24 mouse cellular contexts compared by ENCODE assay signal in the genomic region with DNA sequence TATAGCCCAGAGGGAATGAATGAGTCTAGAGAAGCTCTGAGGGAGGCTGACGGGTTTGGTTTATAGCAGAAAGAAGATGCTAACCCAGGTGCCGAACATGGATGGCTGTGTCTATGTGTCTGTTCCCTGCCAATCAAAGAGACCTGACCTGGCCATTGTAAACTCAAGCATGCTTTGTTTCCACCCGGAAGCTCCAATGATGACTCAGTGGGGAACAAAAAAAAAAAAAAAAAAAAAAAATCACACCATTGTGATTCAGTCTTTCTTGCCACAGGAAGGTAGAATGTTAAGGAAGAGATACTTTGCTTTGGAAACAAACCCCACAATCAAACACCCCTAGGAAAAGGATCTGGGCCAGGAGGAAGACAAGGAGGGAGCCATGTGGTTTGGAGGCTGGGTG.
DNase-seq lines count a peak whose midpoint lies in the region; ATAC-seq and TF ChIP-seq lines count a peak whose summit lies in the region.
"Had no signal": no experiment of that assay in that cellular context is flagged by ENCODE, and none has a peak within 500 bp of the region (broad histone marks: within the 10 kb centered on the region; RNA-seq: fewer than 3 reads in every experiment).

No protein-coding gene starts in this region.

- ATAC-seq in lung, embryonic 15.5 days (ENCODE audit: borderline replicate concordance, extremely low read depth, low FRiP score, low TSS enrichment): no peak
- ATAC-seq in hindbrain, embryonic 16.5 days: no peak
- ATAC-seq: forebrain, embryonic 16.5 days; inflammation-experienced regulatory T-cells, adult 6 months; liver, embryonic 12.5 days; liver, postnatal 0 days had no signal

- H3K4me3 ChIP-seq in lung, embryonic 15.5 days: no peak overlapping the region
- H3K4me3 ChIP-seq in ES-Bruce4 (ENCODE audit: low read depth, low read length): no peak overlapping the region
- H3K4me3 ChIP-seq in brown adipose tissue, adult 24 weeks (ENCODE audit: insufficient read depth, low read depth, low read length): no peak overlapping the region
- no peak overlapping the region for H3K4me3 ChIP-seq in hindbrain, embryonic 16.5 days (ENCODE audit: low read length)
- no peak overlapping the region for H3K4me3 ChIP-seq in cerebellum, adult 2 months (replicated peaks; ENCODE audit: insufficient read depth, low read depth, low read length)
- H3K4me3 ChIP-seq: erythroblast, embryonic 14.5 days; left cerebral cortex, adult 2 months; liver, embryonic 12.5 days; neural tube, embryonic 15.5 days had no signal

- no peak for TF ChIP-seq POLR2A in ES-Bruce4 (IDR thresholded peaks at IDR 0.05; ENCODE audit: insufficient read depth, low read length)
- no peak for TF ChIP-seq POLR2A in cerebellum, adult 2 months (IDR thresholded peaks at IDR 0.05; ENCODE audit: borderline replicate concordance, insufficient read depth, low read length)

- TF ChIP-seq EP300 in ES-Bruce4 (IDR thresholded peaks at IDR 0.05; ENCODE audit: insufficient read depth, low read depth, low read length): no peak

- H3K36me3 ChIP-seq in lung, embryonic 15.5 days: no peaks in the 10 kb centered on the region
- H3K36me3 ChIP-seq in ES-Bruce4 (ENCODE audit: control insufficient read depth, insufficient read depth, low read length, poor library complexity, severe bottlenecking): no peaks in the 10 kb centered on the region
- H3K36me3 ChIP-seq in hindbrain, embryonic 16.5 days (ENCODE audit: control insufficient read depth, insufficient read depth, low read length): no peaks in the 10 kb centered on the region
- H3K36me3 ChIP-seq: liver, embryonic 12.5 days; neural tube, embryonic 15.5 days had no signal

- no peak overlapping the region for H3K4me2 ChIP-seq in lung, embryonic 15.5 days
- H3K4me2 ChIP-seq in hindbrain, embryonic 16.5 days (ENCODE audit: low read length): no peak overlapping the region
- H3K4me2 ChIP-seq: hindbrain, embryonic 14.5 days; liver, embryonic 12.5 days; neural tube, embryonic 15.5 days had no signal

- WGBS in lung, embryonic 15.5 days: 76% methylated on average over 3 of the region's 3 CpGs
- 69% methylated on average over 3 of the region's 3 CpGs for WGBS in hindbrain, embryonic 16.5 days
- 69% methylated on average over 3 of the region's 3 CpGs for WGBS in cerebellum, adult 2 months

- no peaks in the 10 kb centered on the region for H3K9me3 ChIP-seq in lung, embryonic 15.5 days
- no peaks in the 10 kb centered on the region for H3K9me3 ChIP-seq in ES-Bruce4 (replicated peaks; ENCODE audit: control insufficient read depth, insufficient read depth, low read length, poor library complexity, severe bottlenecking)
- H3K9me3 ChIP-seq in hindbrain, embryonic 16.5 days (ENCODE audit: control insufficient read depth, low read length): no peaks in the 10 kb centered on the region
- H3K9me3 ChIP-seq: liver, embryonic 12.5 days; neural tube, embryonic 15.5 days had no signal

- H3K27me3 ChIP-seq in lung, embryonic 15.5 days: no peaks in the 10 kb centered on the region
- H3K27me3 ChIP-seq in ES-Bruce4 (ENCODE audit: control insufficient read depth, insufficient read depth, low read length, poor library complexity, severe bottlenecking): no peaks in the 10 kb centered on the region
- H3K27me3 ChIP-seq in hindbrain, embryonic 16.5 days (replicated peaks; ENCODE audit: control insufficient read depth, insufficient read depth, low read length): no peaks in the 10 kb centered on the region
- H3K27me3 ChIP-seq in cerebellum, adult 2 months (ENCODE audit: control insufficient read depth, insufficient read depth, low read length): no peaks in the 10 kb centered on the region
- H3K27me3 ChIP-seq: liver, embryonic 12.5 days; neural tube, embryonic 15.5 days had no signal

- peaks cover 14% of the 10 kb centered on the region for H3K4me1 ChIP-seq in lung, embryonic 15.5 days
- peaks cover 11% of the 10 kb centered on the region for H3K4me1 ChIP-seq in ES-Bruce4 (ENCODE audit: control insufficient read depth, insufficient read depth, low read length)
- peaks cover 30% of the 10 kb centered on the region for H3K4me1 ChIP-seq in brown adipose tissue, adult 24 weeks (ENCODE audit: control insufficient read depth, insufficient read depth, insufficient read length, low read length)
- peaks cover 7% of the 10 kb centered on the region for H3K4me1 ChIP-seq in hindbrain, embryonic 16.5 days (ENCODE audit: control insufficient read depth, insufficient read depth, low read depth, low read length)
- H3K4me1 ChIP-seq in cerebellum, adult 2 months (ENCODE audit: control insufficient read depth, insufficient read depth, low read length): no peaks in the 10 kb centered on the region

- H3K9ac ChIP-seq in lung, embryonic 15.5 days: no peak overlapping the region
- H3K9ac ChIP-seq in ES-Bruce4 (ENCODE audit: low read depth, poor library complexity, severe bottlenecking): no peak overlapping the region
- no peak overlapping the region for H3K9ac ChIP-seq in hindbrain, embryonic 16.5 days (ENCODE audit: low read depth, low read length)
- H3K9ac ChIP-seq: hindbrain, embryonic 14.5 days; liver, embryonic 12.5 days; liver, postnatal 0 days; neural tube, embryonic 15.5 days had no signal

- H3K27ac ChIP-seq in lung, embryonic 15.5 days: peak overlapping the region; percentile 42; the same call in 1 of the 2 replicates
- H3K27ac ChIP-seq in ES-Bruce4 (ENCODE audit: insufficient read depth, low read length): peak overlapping the region; percentile 42; the same call in 1 of the 2 replicates
- H3K27ac ChIP-seq in brown adipose tissue, adult 24 weeks (replicated peaks; ENCODE audit: low read depth, low read length): peak overlapping the region; percentile 67
- no peak overlapping the region for H3K27ac ChIP-seq in hindbrain, embryonic 16.5 days (ENCODE audit: low read depth, low read length)
- H3K27ac ChIP-seq in cerebellum, adult 2 months (ENCODE audit: insufficient read depth, low read length): no peak overlapping the region
- H3K27ac ChIP-seq: hindbrain, embryonic 14.5 days; left cerebral cortex, adult 2 months; liver, embryonic 12.5 days; neural tube, embryonic 15.5 days had no signal

- DNase-seq in lung, postnatal 4 days: no peak
- DNase-seq in 416B (ENCODE audit: low read depth): peak; percentile 65
- no peak for DNase-seq in ovary, postnatal 10 days (ENCODE audit: low spot score)
- DNase-seq in cerebellum, adult 2 months: no peak
- DNase-seq: adrenal gland, postnatal 14 days; cerebellum, adult 18-20 months; cerebellum, postnatal 14 days; gastrocnemius, postnatal 14 days; kidney, adult 11 months; kidney, postnatal 14 days; liver, postnatal 0 days; midbrain, embryonic 14.5 days; right cerebral cortex, postnatal 25 days had no signal

- TF ChIP-seq CTCF in ES-Bruce4 (IDR thresholded peaks at IDR 0.05; ENCODE audit: low read depth, low read length): no peak
- no peak for TF ChIP-seq CTCF in cerebellum, adult 2 months (IDR thresholded peaks at IDR 0.05; ENCODE audit: borderline replicate concordance, insufficient read depth, low read depth, low read length)

Comparison
In these comparisons a context has a peak if more than half of its experiments do, and no peak if none do; other contexts are left out.
1. H3K27ac ChIP-seq: peak in lung, embryonic 15.5 days (single experiment), ES-Bruce4 (single experiment) and brown adipose tissue, adult 24 weeks (single experiment); none in hindbrain, embryonic 16.5 days (single experiment) and cerebellum, adult 2 months (single experiment).